Mouse (Mus musculus) T-cell, adult 66 days (primary cell): Measurements from ENCODE around the gene Rexo5. TPM values are rescaled to one million over a fixed set of nuclear protein-coding genes. Genes with fewer than 3 reads are reported as not detected.

Experiments
- total RNA-seq, 2 experiments: library from RNA; stranded (reverse); gene quantifications; 3 replicates in 1 of 2; 4 replicates in 1 of 2; pipeline ENCODE4 v1.2.4; 2023

Rexo5 gene
- 10 to 100 TPM; 69.4 to 69.6 TPM for total RNA-seq

GRCm38 (mm10) chr7:119793586-119794250, at the start of gene Rexo5, which contains the start of gene Eri2:
Gene Rexo5, plus strand, starts transcription at chr7:119794006.
Gene Eri2, minus strand, starts transcription at chr7:119794058.

GRCm38 (mm10) chr7:119760527-119760951, 33.3 kb upstream of the Rexo5 start, which contains the start of gene Acsm3:
Gene Acsm3, plus strand, starts transcription at chr7:119760923.

GRCm38 (mm10) chr7:119895639-119896512, 102.1 kb downstream of the Rexo5 start, which contains the start of the genes Lyrm1 and Dcun1d3:
Gene Lyrm1, plus strand, starts transcription at chr7:119895861.
Gene Dcun1d3, minus strand, starts transcription at chr7:119896298.

Other genes with a start within 250 kb of the Rexo5 start
- gene Acsm2, start 239.7 kb upstream of the Rexo5 start, total RNA-seq: not detected
- not detected for gene Acsm1, start 187.0 kb upstream of the Rexo5 start, total RNA-seq
- not detected for gene Acsm4, start 104.0 kb upstream of the Rexo5 start, total RNA-seq
- gene Thumpd1, start 73.2 kb upstream of the Rexo5 start, total RNA-seq: 100 to 1,000 TPM; 104 to 106 TPM
- gene Acsm3, start 33.1 kb upstream of the Rexo5 start, total RNA-seq: not detected
- gene Eri2, start 52 bp downstream of the Rexo5 start, total RNA-seq: 1 to 10 TPM; 7.0 to 8.6 TPM
- gene Lyrm1, start 101.9 kb downstream of the Rexo5 start, total RNA-seq: 1 to 10 TPM; 3.8 to 4.8 TPM
- 10 to 100 TPM; 20.6 to 24.4 TPM for gene Dcun1d3, start 102.3 kb downstream of the Rexo5 start, total RNA-seq